Mouse (Mus musculus): ENCODE data around the gene Col25a1. TPM values are rescaled to one million over a fixed set of nuclear protein-coding genes. Genes with fewer than 3 reads are reported as not detected.

Gene Col25a1
- polyA plus RNA-seq, 1 experiment from 2014 or later, result 2.6 TPM

GRCm38 (mm10) chr3:130288102-130288501 is 156.8 kb downstream of the Col25a1 start:
- H3K9ac ChIP-seq, result no peak overlapping the region
- H3K36me3 ChIP-seq, result no peaks in the 10 kb centered on the region
- no peak overlapping the region for H3K4me3 ChIP-seq
- WGBS, result 66% methylated on average over 2 of the region's 2 CpGs
- no peaks in the 10 kb centered on the region for H3K9me3 ChIP-seq (replicated peaks)
- no peaks in the 10 kb centered on the region for H3K27me3 ChIP-seq (replicated peaks)
- no peak overlapping the region for H3K4me2 ChIP-seq
- no peak overlapping the region for H3K27ac ChIP-seq (ENCODE audit: poor library complexity, severe bottlenecking)
- no peak for ATAC-seq (ENCODE audit: insufficient number of reproducible peaks, low FRiP score)
- H3K4me1 ChIP-seq (replicated peaks), result peaks cover 4% of the 10 kb centered on the region

DNA sequence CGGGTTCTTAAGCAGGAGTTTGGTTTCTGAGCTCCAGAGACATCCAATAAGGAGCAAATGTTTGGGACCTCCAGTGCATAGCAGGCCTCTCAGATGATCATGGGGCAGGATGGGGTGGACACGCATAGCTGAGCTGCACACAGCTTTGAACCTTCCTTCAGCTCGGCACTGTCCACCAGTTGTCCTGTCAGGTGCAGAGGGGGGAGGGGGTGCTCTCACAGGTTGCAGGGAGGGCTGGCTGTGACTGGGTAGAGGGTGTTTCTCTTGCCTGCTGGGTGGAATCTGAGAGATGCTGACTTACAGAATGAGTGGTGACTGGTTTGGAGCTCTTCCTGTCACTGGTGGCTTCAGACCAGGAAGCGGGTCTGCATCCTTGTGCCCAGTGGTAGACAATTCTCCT is 157.5 kb downstream of the Col25a1 start:
- Histone ChIP-seq H3K4me1 (replicated peaks) (no peaks in the 10 kb centered on the region), H3K9me3 (replicated peaks) (no peaks in the 10 kb centered on the region), H3K36me3 (no peaks in the 10 kb centered on the region), H3K27ac (ENCODE audit: poor library complexity, severe bottlenecking) (no peak overlapping the region), H3K4me2 (no peak overlapping the region), H3K27me3 (replicated peaks) (no peaks in the 10 kb centered on the region), H3K4me3 (no peak overlapping the region), H3K9ac (no peak overlapping the region)
- ATAC-seq (ENCODE audit: insufficient number of reproducible peaks, low FRiP score), result no peak
- WGBS, result 82% methylated on average over 4 of the region's 4 CpGs

DNA sequence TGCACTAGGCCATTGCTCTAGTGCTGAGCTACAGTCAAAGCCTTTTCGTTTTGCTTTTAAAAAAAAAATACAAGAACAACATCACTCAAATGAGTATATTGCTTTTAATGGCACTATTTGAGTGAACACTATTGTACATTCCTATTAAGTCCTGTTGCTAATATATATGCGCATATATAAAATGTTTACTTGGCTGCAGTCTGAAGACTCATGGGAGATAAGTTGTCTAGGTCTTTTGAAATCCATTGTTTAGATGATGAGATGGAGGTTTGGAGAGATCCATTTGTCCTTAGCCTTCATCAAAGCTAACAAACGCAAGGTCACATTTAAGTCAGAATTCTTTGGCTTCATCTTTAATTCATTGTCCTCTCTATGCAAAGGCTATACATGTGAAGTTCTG is 157.9 kb downstream of the Col25a1 start:
- ATAC-seq (ENCODE audit: insufficient number of reproducible peaks, low FRiP score), result no peak
- Histone ChIP-seq H3K9me3 (replicated peaks) (no peaks in the 10 kb centered on the region), H3K27me3 (replicated peaks) (no peaks in the 10 kb centered on the region), H3K9ac (no peak overlapping the region), H3K4me1 (replicated peaks) (no peaks in the 10 kb centered on the region), H3K4me2 (no peak overlapping the region), H3K4me3 (no peak overlapping the region), H3K27ac (ENCODE audit: poor library complexity, severe bottlenecking) (no peak overlapping the region), H3K36me3 (no peaks in the 10 kb centered on the region)
- WGBS, result 89% methylated on average over 3 of the region's 3 CpGs

DNA sequence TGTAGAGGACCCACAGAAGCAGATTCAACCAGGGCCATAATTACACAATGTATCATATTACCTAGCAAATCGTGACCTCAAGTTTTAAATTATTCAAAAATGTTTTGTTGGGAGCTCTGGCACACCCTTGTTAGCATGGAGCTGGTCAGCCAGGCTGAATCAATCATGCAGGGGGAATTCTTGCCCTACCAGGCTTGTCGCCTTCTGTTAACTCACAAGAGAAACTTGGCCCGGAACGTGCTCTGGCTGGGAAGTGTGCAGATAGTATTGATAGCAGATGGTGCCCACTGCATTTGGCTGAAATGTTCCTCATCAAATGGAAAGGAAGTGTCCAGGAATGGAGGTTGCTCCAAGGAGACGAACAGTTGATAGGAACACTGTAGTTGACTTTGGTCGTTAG is 158.9 kb downstream of the Col25a1 start:
- H3K27ac ChIP-seq (ENCODE audit: poor library complexity, severe bottlenecking), result no peak overlapping the region
- H3K9me3 ChIP-seq (replicated peaks), result no peaks in the 10 kb centered on the region
- WGBS, result 61% methylated on average over 6 of the region's 6 CpGs
- no peak for ATAC-seq (ENCODE audit: insufficient number of reproducible peaks, low FRiP score)
- no peaks in the 10 kb centered on the region for H3K36me3 ChIP-seq
- no peak overlapping the region for H3K9ac ChIP-seq
- no peaks in the 10 kb centered on the region for H3K27me3 ChIP-seq (replicated peaks)
- H3K4me2 ChIP-seq, result no peak overlapping the region
- no peaks in the 10 kb centered on the region for H3K4me1 ChIP-seq (replicated peaks)
- H3K4me3 ChIP-seq, result no peak overlapping the region

GRCm38 (mm10) chr3:130290672-130291071 is 159.4 kb downstream of the Col25a1 start:
- H3K27me3 ChIP-seq (replicated peaks), result no peaks in the 10 kb centered on the region
- H3K4me2 ChIP-seq, result no peak overlapping the region
- H3K4me3 ChIP-seq, result no peak overlapping the region
- 71% methylated on average over 5 of the region's 5 CpGs for WGBS
- H3K36me3 ChIP-seq, result no peaks in the 10 kb centered on the region
- no peak overlapping the region for H3K27ac ChIP-seq (ENCODE audit: poor library complexity, severe bottlenecking)
- H3K4me1 ChIP-seq (replicated peaks), result no peaks in the 10 kb centered on the region
- no peak overlapping the region for H3K9ac ChIP-seq
- ATAC-seq (ENCODE audit: insufficient number of reproducible peaks, low FRiP score), result no peak
- H3K9me3 ChIP-seq (replicated peaks), result no peaks in the 10 kb centered on the region

- no peaks in the 10 kb centered on the region for H3K9me3 ChIP-seq (replicated peaks)
- no peak for ATAC-seq (ENCODE audit: insufficient number of reproducible peaks, low FRiP score)
- H3K27ac ChIP-seq (ENCODE audit: poor library complexity, severe bottlenecking), result no peak overlapping the region
- no peak overlapping the region for H3K4me3 ChIP-seq
- H3K4me2 ChIP-seq, result no peak overlapping the region
- H3K36me3 ChIP-seq, result no peaks in the 10 kb centered on the region
- H3K9ac ChIP-seq, result no peak overlapping the region
- no peaks in the 10 kb centered on the region for H3K4me1 ChIP-seq (replicated peaks)
- 81% methylated on average over 5 of the region's 5 CpGs for WGBS
- H3K27me3 ChIP-seq (replicated peaks), result no peaks in the 10 kb centered on the region
Measured at GRCm38 (mm10) chr3:130291926-130292325, 160.6 kb downstream of the Col25a1 start.

- no peak overlapping the region for H3K9ac ChIP-seq
Measured at GRCm38 (mm10) chr3:130300530-130300929, 169.2 kb downstream of the Col25a1 start.

DNA sequence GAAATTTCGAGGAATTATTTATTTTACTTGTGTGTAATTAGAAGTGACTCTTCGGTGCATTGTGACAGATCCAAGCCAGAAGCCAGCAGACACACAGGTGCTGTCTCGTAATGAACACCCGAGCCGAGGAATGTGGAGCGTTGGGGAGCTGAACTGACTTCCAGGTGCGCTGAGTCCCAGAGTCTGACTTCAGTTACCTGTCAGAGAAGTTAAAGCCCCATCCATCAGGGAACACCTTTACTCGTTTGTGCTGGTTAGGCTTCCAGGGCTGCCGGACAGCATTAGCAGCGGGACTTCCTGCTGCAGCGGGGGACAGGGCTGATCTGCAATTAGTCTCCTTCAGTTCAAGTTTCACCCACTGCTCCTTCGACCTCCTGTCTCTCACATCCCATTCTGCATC is 172.3 kb downstream of the Col25a1 start:
- Histone ChIP-seq H3K27ac (ENCODE audit: poor library complexity, severe bottlenecking) (no peak overlapping the region), H3K9ac (no peak overlapping the region), H3K4me2 (no peak overlapping the region), H3K27me3 (replicated peaks) (no peaks in the 10 kb centered on the region), H3K4me1 (replicated peaks) (0 out of 2 replicates have a peak, but pooled peaks cover 3% of the 10 kb centered on the region), H3K36me3 (no peaks in the 10 kb centered on the region), H3K4me3 (no peak overlapping the region), H3K9me3 (replicated peaks) (no peaks in the 10 kb centered on the region)
- WGBS, result 63% methylated on average over 12 of the region's 12 CpGs
- ATAC-seq (ENCODE audit: insufficient number of reproducible peaks, low FRiP score), result no peak

More at GRCm38 (mm10) chr3:130300530-130300929, 169.2 kb downstream of the Col25a1 start:
- Histone ChIP-seq H3K27ac (ENCODE audit: poor library complexity, severe bottlenecking) (no peak overlapping the region), H3K27me3 (replicated peaks) (no peaks in the 10 kb centered on the region), H3K4me1 (replicated peaks) (0 out of 2 replicates have a peak, but pooled peaks cover 3% of the 10 kb centered on the region), H3K4me3 (no peak overlapping the region), H3K9me3 (replicated peaks) (no peaks in the 10 kb centered on the region), H3K36me3 (no peaks in the 10 kb centered on the region), H3K4me2 (no peak overlapping the region)
- 73% methylated on average over 3 of the region's 3 CpGs for whole genome bisulfite sequencing
- no peak for ATAC-seq (ENCODE audit: insufficient number of reproducible peaks, low FRiP score)

GRCm38 (mm10) chr3:130304827-130305226 is 173.5 kb downstream of the Col25a1 start:
- Histone ChIP-seq H3K9ac (no peak overlapping the region), H3K27me3 (replicated peaks) (no peaks in the 10 kb centered on the region), H3K4me3 (no peak overlapping the region), H3K4me1 (replicated peaks) (0 out of 2 replicates have a peak, but pooled peaks cover 3% of the 10 kb centered on the region), H3K4me2 (no peak overlapping the region), H3K9me3 (replicated peaks) (no peaks in the 10 kb centered on the region), H3K36me3 (no peaks in the 10 kb centered on the region), H3K27ac (ENCODE audit: poor library complexity, severe bottlenecking) (no peak overlapping the region)
- 50% methylated on average over 9 of the region's 9 CpGs for WGBS
- ATAC-seq (ENCODE audit: insufficient number of reproducible peaks, low FRiP score), result no peak

DNA sequence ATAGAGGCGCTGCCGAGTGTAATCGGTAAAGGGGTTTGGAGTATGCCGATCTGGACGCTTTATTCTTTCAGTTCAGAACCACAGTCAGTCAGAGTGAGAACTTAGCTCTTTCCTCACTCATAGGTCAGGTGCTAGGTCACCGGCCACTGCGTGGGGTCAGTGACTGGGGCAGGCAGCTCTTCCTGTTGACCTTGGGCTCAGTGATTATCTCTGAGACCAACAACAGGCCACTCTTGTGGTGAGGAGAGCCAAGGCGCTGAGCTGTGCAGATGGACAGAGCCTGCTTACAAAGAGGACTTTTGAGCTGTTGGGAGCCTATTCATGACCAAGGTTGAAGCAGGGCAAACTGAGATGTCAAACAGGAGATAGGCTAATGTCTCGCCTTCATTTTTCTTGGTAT is 174.4 kb downstream of the Col25a1 start:
- 62% methylated on average over 9 of the region's 9 CpGs for WGBS
- no peak overlapping the region for H3K9ac ChIP-seq
- H3K27me3 ChIP-seq (replicated peaks), result no peaks in the 10 kb centered on the region
- H3K4me2 ChIP-seq, result no peak overlapping the region
- ATAC-seq (ENCODE audit: insufficient number of reproducible peaks, low FRiP score), result no peak
- H3K4me3 ChIP-seq, result no peak overlapping the region
- no peak overlapping the region for H3K27ac ChIP-seq (ENCODE audit: poor library complexity, severe bottlenecking)
- H3K36me3 ChIP-seq, result no peaks in the 10 kb centered on the region
- 0 out of 2 replicates have a peak, but pooled peaks cover 7% of the 10 kb centered on the region for H3K4me1 ChIP-seq (replicated peaks)
- H3K9me3 ChIP-seq (replicated peaks), result no peaks in the 10 kb centered on the region

- H3K4me1 ChIP-seq (replicated peaks), result 0 out of 2 replicates have a peak, but pooled peaks cover 10% of the 10 kb centered on the region
- H3K9ac ChIP-seq, result no peak overlapping the region
- 80% methylated on average over 4 of the region's 4 CpGs for WGBS
- H3K9me3 ChIP-seq (replicated peaks), result no peaks in the 10 kb centered on the region
- no peaks in the 10 kb centered on the region for H3K36me3 ChIP-seq
- no peak overlapping the region for H3K27ac ChIP-seq (ENCODE audit: poor library complexity, severe bottlenecking)
- no peak for ATAC-seq (ENCODE audit: insufficient number of reproducible peaks, low FRiP score)
- no peaks in the 10 kb centered on the region for H3K27me3 ChIP-seq (replicated peaks)
- no peak overlapping the region for H3K4me2 ChIP-seq
- H3K4me3 ChIP-seq, result no peak overlapping the region
Measured at GRCm38 (mm10) chr3:130309277-130309676, 178.0 kb downstream of the Col25a1 start.

- H3K9ac ChIP-seq, result no peak overlapping the region
- H3K27ac ChIP-seq (ENCODE audit: poor library complexity, severe bottlenecking), result no peak overlapping the region
- 57% methylated on average over 14 of the region's 14 CpGs for WGBS
- H3K4me1 ChIP-seq (replicated peaks), result 0 out of 2 replicates have a peak, but pooled peaks cover 13% of the 10 kb centered on the region
- no peak for ATAC-seq (ENCODE audit: insufficient number of reproducible peaks, low FRiP score)
- H3K36me3 ChIP-seq, result no peaks in the 10 kb centered on the region
- H3K4me3 ChIP-seq, result no peak overlapping the region
- no peaks in the 10 kb centered on the region for H3K27me3 ChIP-seq (replicated peaks)
- H3K9me3 ChIP-seq (replicated peaks), result no peaks in the 10 kb centered on the region
- H3K4me2 ChIP-seq, result no peak overlapping the region
Measured at GRCm38 (mm10) chr3:130310694-130311305, 179.5 kb downstream of the Col25a1 start.

Data from heart, embryonic 12.5 days (tissue).